Mouse (Mus musculus) thymus, adult 2 months (tissue): ENCODE data around the gene Cap2.

Source experiments
- CTCF ChIP-seq: fragments of 200-500 bp; IDR thresholded peaks from 2 replicates; pipeline ENCODE4 v1.5.1; 2012; ENCODE audit warnings: mild to moderate bottlenecking, control low read depth, low read length, moderate library complexity, borderline replicate concordance; ENCODE audit not compliant: control insufficient read depth, poor library complexity, insufficient read depth; ENCODE audit errors: extremely low read depth
- POLR2A ChIP-seq: fragments of 200-500 bp; IDR thresholded peaks from 2 replicates; pipeline ENCODE4 v1.6.1; 2012; ENCODE audit warnings: mild to moderate bottlenecking, low read length, control low read depth, moderate library complexity; ENCODE audit not compliant: control insufficient read depth, poor library complexity, insufficient read depth; ENCODE audit errors: extremely low read depth

- no peak for TF ChIP-seq POLR2A
- no peak for TF ChIP-seq CTCF
Observed at GRCm38 (mm10) chr13:46510460-46510859, 8.8 kb downstream of the Cap2 start.
